Mouse (Mus musculus) gastrocnemius, adult 8-10 months (tissue): Measurements from ENCODE around the gene Ppp1r3a. TPM values are rescaled to one million over a fixed set of nuclear protein-coding genes. Genes with fewer than 3 reads are reported as not detected.

Source experiments
- total RNA-seq, 4 experiments: library from RNA; stranded (reverse); gene quantifications; 2 replicates each; pipeline ENCODE4 v1.2.4; 2022

Gene Ppp1r3a
- total RNA-seq, 4 experiments from 2014 or later, result 251 to 286 (median 266) TPM

Other genes starting within 250 kb of the Ppp1r3a start
- 1 to 10 TPM; 1.7 to 3.6 (median 2.5) TPM for gene Foxp2, start 146.1 kb upstream of the Ppp1r3a start, total RNA-seq